Mouse (Mus musculus) heart, embryonic 11.5 days (tissue): ENCODE results near the gene Sh3kbp1. TPM values are rescaled to one million over a fixed set of nuclear protein-coding genes. Genes with fewer than 3 reads are reported as not detected.
A peak's percentile ranks its signal among the peaks of the same experiment; 100 is the strongest.

Experiments
- ATAC-seq: fragments of 200-750 bp; cut with Nextera tagmentation; replicated peaks from 2 replicates; pipeline ENCODE4 v1.8.0; 2017; ENCODE audit warnings: moderate library complexity; ENCODE audit not compliant: insufficient number of reproducible peaks, low FRiP score, low TSS enrichment
- H3K27ac ChIP-seq: fragments of 300-500 bp; sonication (generic); 2 replicates; pipeline ENCODE4 v1.5.1; 2014; ENCODE audit warnings: mild to moderate bottlenecking, low read depth, low read length
- H3K27me3 ChIP-seq: fragments of 300-500 bp; sonication (generic); 2 replicates; pipeline ENCODE4 v1.6.1; 2014; ENCODE audit warnings: mild to moderate bottlenecking, low read length, mixed read lengths; ENCODE audit not compliant: control insufficient read depth, insufficient read depth
- H3K36me3 ChIP-seq: fragments of 300-500 bp; sonication (generic); 2 replicates; pipeline ENCODE4 v1.6.1; 2014; ENCODE audit warnings: mild to moderate bottlenecking, low read length, moderate library complexity, mixed read lengths; ENCODE audit not compliant: control insufficient read depth, insufficient read depth
- H3K4me1 ChIP-seq: fragments of 300-500 bp; sonication (generic); 2 replicates; pipeline ENCODE4 v1.6.1; 2014; ENCODE audit warnings: low read length; ENCODE audit not compliant: control insufficient read depth, insufficient read depth
- H3K4me2 ChIP-seq: fragments of 300-500 bp; sonication (generic); 2 replicates; pipeline ENCODE4 v1.6.1; 2014; ENCODE audit warnings: mild to moderate bottlenecking, moderate library complexity
- H3K4me3 ChIP-seq: fragments of 300-500 bp; sonication (generic); 2 replicates; pipeline ENCODE4 v1.5.1; 2014; ENCODE audit warnings: low read depth, low read length
- H3K9ac ChIP-seq: fragments of 300-500 bp; sonication (generic); 2 replicates; pipeline ENCODE4 v1.6.1; 2014; ENCODE audit warnings: mild to moderate bottlenecking, low read depth, low read length, moderate library complexity
- H3K9me3 ChIP-seq: fragments of 300-500 bp; sonication (generic); replicated peaks from 2 replicates; pipeline ENCODE4 v1.6.1; 2016; ENCODE audit warnings: low read length; ENCODE audit not compliant: control insufficient read depth
- WGBS: fragments of 180-500 bp; shearing (Covaris S2); extraction: QIAGEN DNeasy Blood & Tissue Kit; methylation state at CpG from one replicate; pipeline ENCODE4 v1.1.7; 2014; ENCODE audit not compliant: insufficient replicate concordance; 5-methylcytosine and 5-hydroxymethylcytosine counted together
- polyA plus RNA-seq: library from polyadenylated mRNA; unstranded; fragments of >200 nt; fragmentation: Nextera tagmentation; extraction: Ambion mirVana; gene quantifications from 2 replicates; pipeline ENCODE4 v1.2.1, GENCODE M21; 2014

The Sh3kbp1 gene
- polyA plus RNA-seq, 1 experiment from 2014 or later: 80.7 TPM

DNA sequence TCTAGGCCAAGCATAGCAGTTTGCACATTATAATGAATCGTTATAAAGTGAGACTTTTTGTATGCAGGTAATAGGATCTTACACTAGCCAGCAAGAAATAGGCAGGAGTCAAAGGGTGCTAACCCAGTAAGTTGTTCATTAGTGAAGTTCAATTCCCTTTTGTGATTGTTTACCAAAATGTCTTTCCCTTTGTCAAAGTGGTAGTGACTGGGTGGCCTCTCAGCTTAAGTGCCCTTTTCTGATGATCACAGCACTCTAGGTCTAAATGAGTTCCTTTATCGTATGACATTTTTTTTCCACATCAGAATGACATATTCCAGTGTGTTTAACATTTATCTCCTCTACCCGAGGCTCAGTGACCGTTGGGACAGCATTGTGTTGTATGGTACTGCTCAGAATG lies 1.6 kb downstream of the Sh3kbp1 start:
- H3K27me3 ChIP-seq: no peaks in the 10 kb centered on the region; the same call in 1 of the 2 replicates
- peak overlapping the region; percentile 77 for H3K4me2 ChIP-seq
- H3K9me3 ChIP-seq: no peaks in the 10 kb centered on the region
- 37% methylated on average over 4 of the region's 4 CpGs for WGBS
- H3K36me3 ChIP-seq: no peaks in the 10 kb centered on the region
- H3K9ac ChIP-seq: no peak overlapping the region
- H3K4me1 ChIP-seq: no peaks in the 10 kb centered on the region
- peak overlapping the region; percentile 58 for H3K4me3 ChIP-seq
- ATAC-seq: no peak
- no peak overlapping the region for H3K27ac ChIP-seq

DNA sequence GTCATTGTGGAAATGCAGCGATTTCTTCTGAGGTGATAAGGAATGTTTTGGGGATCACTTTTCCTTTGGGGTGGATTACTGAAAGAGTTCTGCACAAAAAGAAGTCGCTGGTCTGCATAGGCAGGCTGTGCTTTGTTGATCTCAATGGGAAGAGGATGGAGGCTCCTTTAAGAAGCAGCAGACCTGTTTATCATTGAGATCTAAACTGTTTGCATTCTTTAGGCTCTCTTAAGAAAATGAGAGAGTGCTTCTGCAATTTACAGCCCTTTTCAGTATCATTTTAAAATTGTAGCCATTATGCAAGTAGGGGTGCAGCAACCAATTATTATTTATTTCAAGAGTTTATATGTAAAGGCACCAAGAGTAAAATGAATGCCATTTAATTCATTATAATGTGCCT lies 2.1 kb downstream of the Sh3kbp1 start:
- no peak overlapping the region for H3K9ac ChIP-seq
- whole genome bisulfite sequencing: 35% methylated on average over 2 of the region's 2 CpGs
- H3K36me3 ChIP-seq: no peaks in the 10 kb centered on the region
- ATAC-seq: no peak
- no peaks in the 10 kb centered on the region; the same call in 1 of the 2 replicates for H3K27me3 ChIP-seq
- H3K27ac ChIP-seq: no peak overlapping the region
- H3K4me3 ChIP-seq: no peak overlapping the region
- no peaks in the 10 kb centered on the region for H3K4me1 ChIP-seq
- no peak overlapping the region for H3K4me2 ChIP-seq
- H3K9me3 ChIP-seq: no peaks in the 10 kb centered on the region

DNA sequence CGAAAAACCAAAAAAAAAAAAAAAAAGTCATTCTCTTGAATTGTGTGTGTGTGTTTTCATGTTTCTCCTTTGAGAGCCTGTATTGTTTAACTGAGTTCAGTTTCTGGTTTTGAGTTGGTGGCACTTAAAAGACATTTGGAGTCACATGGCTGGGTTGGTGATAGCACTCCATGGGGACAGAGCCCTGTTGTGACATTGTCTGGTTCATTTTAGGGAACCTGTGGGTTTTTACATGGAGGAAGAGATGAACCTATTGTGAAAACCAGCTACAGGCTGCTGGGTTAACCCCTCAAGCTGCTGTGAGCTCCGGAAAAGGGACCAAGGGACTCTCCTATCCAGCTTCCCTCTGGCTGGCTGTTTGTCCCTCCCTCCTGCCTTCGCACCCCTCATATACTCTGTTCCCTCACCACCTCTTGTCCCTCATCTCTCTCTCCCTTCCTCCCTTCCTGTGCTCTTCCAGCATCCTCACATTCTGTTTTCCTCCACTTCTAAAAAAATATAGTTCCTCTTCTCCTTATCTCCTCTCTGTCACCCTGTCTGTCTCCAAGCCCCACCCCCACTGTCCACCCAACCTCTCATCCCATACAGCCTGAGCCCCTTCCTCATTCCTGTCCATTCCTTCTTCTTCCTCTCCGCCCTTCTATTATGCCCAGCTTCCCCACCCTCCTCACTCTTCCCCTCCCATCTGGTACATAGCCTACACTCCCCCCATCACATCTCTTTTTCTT lies 11.6 kb downstream of the Sh3kbp1 start:
- Histone ChIP-seq H3K9me3 (no peaks in the 10 kb centered on the region), H3K4me1 (no peaks in the 10 kb centered on the region), H3K36me3 (no peaks in the 10 kb centered on the region), H3K27me3 (no peaks in the 10 kb centered on the region), H3K27ac (no peak overlapping the region), H3K4me3 (no peak overlapping the region), H3K9ac (no peak overlapping the region), H3K4me2 (no peak overlapping the region)
- WGBS: 57% methylated on average over 3 of the region's 4 CpGs
- ATAC-seq: no peak

DNA sequence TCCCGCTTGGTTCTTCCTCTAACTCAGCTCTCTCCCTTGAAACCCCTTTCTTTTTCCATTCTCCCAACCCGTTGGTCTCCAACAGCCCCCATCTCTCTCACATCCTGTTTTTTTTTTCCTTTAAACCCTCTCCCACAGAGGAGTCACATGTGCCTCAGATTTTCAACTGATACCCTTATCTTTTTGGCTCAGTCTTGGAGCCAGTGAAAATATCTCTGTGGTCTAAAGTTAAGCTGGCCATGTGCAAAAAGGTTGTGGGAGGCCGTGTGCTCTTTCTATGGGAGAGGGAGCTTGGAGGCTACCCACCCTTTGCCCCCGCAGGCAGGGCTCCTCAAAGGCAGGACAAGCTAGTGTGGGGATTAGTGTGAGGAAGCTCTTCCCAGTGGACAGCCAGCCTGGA lies 12.9 kb downstream of the Sh3kbp1 start:
- no peaks in the 10 kb centered on the region for H3K9me3 ChIP-seq
- no peak overlapping the region for H3K27ac ChIP-seq
- H3K4me2 ChIP-seq: no peak overlapping the region
- 50% methylated on average over 4 of the region's 4 CpGs for whole genome bisulfite sequencing
- H3K9ac ChIP-seq: no peak overlapping the region
- H3K36me3 ChIP-seq: no peaks in the 10 kb centered on the region
- no peaks in the 10 kb centered on the region for H3K27me3 ChIP-seq
- no peak overlapping the region for H3K4me3 ChIP-seq
- no peak for ATAC-seq
- H3K4me1 ChIP-seq: no peaks in the 10 kb centered on the region

DNA sequence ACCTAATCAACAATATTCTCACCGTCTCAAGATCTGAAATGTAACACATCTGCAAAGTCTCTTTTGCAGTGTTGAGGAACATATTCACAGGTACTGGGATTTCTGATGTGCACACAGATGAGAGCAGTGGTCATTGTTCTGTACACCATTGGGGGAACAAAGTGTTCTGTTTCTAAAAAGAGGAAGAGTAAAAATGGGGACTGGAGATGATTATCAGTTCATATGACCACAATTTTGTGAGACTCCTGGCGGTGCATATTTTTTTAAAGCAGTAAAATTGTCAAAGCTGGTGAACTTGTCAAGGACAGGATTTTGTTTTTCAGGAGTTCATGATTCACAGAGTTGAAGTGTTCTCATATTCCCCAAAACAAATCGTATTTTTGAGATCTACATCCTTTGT lies 18.2 kb downstream of the Sh3kbp1 start:
- Histone ChIP-seq H3K4me1 (no peaks in the 10 kb centered on the region), H3K4me2 (no peak overlapping the region), H3K36me3 (no peaks in the 10 kb centered on the region), H3K27me3 (no peaks in the 10 kb centered on the region), H3K9ac (no peak overlapping the region), H3K4me3 (no peak overlapping the region), H3K9me3 (no peaks in the 10 kb centered on the region), H3K27ac (no peak overlapping the region)
- WGBS: 80% methylated on average over 3 of the region's 3 CpGs
- ATAC-seq: no peak

DNA sequence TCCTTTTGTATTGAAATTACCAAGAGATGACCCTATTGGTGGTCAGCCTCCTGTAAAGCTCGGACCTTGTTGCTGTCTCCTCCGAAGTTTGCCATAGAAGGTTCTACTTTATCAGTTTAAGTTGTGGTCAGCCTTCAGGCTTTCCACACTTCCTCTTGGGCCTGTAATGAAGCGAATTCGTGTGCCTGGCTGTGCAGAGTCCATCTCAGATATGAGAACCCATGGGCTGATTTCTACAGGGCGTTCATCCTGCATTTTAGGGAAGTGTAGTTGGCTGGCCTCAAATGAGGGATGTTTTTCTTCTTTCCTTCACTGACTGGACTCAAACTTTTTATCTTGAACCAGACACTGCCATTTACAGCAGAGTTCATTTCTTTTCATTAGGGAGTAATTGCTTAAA lies 20.5 kb downstream of the Sh3kbp1 start:
- Histone ChIP-seq H3K4me1 (no peaks in the 10 kb centered on the region; the same call in 1 of the 2 replicates), H3K4me2 (no peak overlapping the region), H3K9ac (no peak overlapping the region), H3K36me3 (no peaks in the 10 kb centered on the region), H3K4me3 (no peak overlapping the region), H3K27ac (no peak overlapping the region), H3K27me3 (no peaks in the 10 kb centered on the region), H3K9me3 (no peaks in the 10 kb centered on the region)
- WGBS: 71% methylated on average over 5 of the region's 5 CpGs
- no peak for ATAC-seq

DNA sequence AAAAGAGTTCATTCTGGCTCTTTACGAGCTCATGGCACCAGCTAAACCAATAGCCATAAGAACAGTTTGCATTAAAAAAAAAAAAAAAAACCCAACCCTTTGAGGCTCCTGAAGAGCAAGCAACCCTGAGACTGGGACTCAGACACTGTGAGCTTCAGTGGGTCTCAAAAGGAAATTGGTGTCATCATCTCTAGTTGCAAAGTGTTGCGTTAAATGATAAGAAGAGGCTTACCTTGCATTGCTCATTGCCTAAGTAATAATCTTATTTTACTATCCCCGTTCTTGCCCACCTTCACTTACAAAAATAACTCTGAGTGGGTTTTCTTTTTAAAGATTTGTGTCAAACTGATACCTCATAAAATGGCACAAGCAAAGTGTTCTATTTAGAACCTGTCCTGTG lies 21.5 kb downstream of the Sh3kbp1 start:
- no peaks in the 10 kb centered on the region; the same call in 1 of the 2 replicates for H3K4me1 ChIP-seq
- ATAC-seq: no peak
- no peak overlapping the region for H3K9ac ChIP-seq
- no peaks in the 10 kb centered on the region for H3K27me3 ChIP-seq
- no peaks in the 10 kb centered on the region for H3K36me3 ChIP-seq
- H3K4me3 ChIP-seq: no peak overlapping the region
- no peaks in the 10 kb centered on the region for H3K9me3 ChIP-seq
- H3K4me2 ChIP-seq: no peak overlapping the region
- no peak overlapping the region for H3K27ac ChIP-seq
- 78% methylated on average over 3 of the region's 3 CpGs for WGBS

DNA sequence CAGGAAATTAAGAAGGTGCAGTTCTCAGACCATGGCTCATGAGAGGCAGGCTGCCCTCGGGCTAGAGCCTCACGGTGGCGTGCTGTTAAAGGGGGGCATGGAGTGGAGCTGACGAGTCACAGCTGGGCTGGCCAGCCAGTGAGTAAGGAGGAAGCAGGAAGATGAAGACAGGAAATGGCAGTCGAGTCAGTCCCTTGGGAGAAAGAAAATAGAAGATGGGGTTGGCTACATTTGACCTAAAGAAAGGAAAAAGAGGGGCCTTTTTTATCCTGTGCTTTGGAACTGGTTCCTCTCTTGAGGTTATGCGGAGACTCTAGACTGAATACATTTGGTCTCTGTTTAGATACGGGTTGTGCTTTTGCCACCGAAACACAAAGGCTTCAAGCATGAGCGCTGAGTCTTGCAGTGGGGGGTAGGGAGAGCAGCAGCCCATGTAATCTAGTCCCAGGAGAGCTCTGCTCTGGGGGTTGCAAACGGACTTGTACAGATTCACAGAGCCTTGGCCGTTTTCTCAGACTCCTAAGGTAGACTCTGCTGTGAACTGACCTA lies 23.1 kb downstream of the Sh3kbp1 start:
- H3K4me2 ChIP-seq: no peak overlapping the region
- H3K27ac ChIP-seq: no peak overlapping the region; the same call in 1 of the 2 replicates
- no peaks in the 10 kb centered on the region for H3K9me3 ChIP-seq
- no peaks in the 10 kb centered on the region; the same call in 1 of the 2 replicates for H3K4me1 ChIP-seq
- H3K27me3 ChIP-seq: no peaks in the 10 kb centered on the region
- no peaks in the 10 kb centered on the region for H3K36me3 ChIP-seq
- no peak overlapping the region for H3K4me3 ChIP-seq
- WGBS: 69% methylated on average over 11 of the region's 11 CpGs
- ATAC-seq: no peak
- H3K9ac ChIP-seq: no peak overlapping the region

DNA sequence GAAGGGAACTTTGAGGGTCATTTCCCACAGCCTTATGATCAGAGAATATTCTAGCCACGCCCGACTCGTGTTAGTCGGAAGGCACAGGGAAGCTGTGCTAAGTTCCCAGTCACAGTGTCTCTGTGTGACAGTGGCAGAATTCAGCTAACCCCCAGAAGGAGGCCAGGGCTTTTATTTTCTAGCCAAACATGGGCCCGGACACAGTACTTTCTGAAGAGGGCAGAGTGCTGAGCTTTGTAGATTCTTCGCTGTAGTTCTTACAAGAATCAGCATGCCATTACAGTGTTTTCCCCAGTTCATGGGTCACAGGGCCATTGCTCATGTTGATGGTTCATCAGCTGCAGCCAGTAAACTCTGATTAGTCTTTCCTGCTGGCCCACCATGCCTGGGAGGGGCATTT lies 23.7 kb downstream of the Sh3kbp1 start:
- H3K9ac ChIP-seq: no peak overlapping the region
- no peaks in the 10 kb centered on the region; the same call in 1 of the 2 replicates for H3K4me1 ChIP-seq
- H3K9me3 ChIP-seq: no peaks in the 10 kb centered on the region
- no peaks in the 10 kb centered on the region for H3K27me3 ChIP-seq
- no peak for ATAC-seq
- no peak overlapping the region for H3K27ac ChIP-seq
- H3K4me2 ChIP-seq: no peak overlapping the region
- 65% methylated on average over 6 of the region's 6 CpGs for WGBS
- H3K4me3 ChIP-seq: no peak overlapping the region
- no peaks in the 10 kb centered on the region for H3K36me3 ChIP-seq
